Mouse (Mus musculus) R1 (cell line): Measurements from ENCODE around the gene Apbb1.

Experiments
- DNase-seq: peaks from one replicate; pipeline ENCODE4 v3.0.0-alpha.2; 2018; ENCODE audit warnings: low read depth, low spot score

The Apbb1 gene

GRCm38 (mm10) chr7:105581094-105581703 is at the start of gene Apbb1:
Gene Apbb1 (minus strand): TSS chr7:105581653.
- DNase-seq = peak; percentile 77

DNA sequence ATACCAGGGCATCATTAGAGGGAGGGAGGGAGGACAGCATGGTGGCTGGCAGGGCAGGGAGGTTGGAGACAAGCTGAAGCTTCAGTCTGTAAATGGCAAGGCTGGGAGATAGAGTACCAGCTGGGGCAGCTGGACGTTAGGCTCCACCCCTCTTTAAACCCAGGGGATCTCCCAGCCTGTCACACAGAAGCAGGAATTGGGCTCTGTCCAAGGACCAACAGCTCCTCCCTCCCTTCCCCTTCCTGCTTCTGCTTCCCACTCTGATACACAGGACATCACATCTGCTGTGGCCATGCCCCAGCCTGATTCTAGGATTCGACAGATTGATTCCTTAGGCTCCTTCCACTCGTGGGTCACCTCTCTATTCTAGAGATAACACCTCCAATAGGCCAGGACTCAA is 47.2 kb upstream of the Apbb1 start:
- DNase-seq = no peak

DNA sequence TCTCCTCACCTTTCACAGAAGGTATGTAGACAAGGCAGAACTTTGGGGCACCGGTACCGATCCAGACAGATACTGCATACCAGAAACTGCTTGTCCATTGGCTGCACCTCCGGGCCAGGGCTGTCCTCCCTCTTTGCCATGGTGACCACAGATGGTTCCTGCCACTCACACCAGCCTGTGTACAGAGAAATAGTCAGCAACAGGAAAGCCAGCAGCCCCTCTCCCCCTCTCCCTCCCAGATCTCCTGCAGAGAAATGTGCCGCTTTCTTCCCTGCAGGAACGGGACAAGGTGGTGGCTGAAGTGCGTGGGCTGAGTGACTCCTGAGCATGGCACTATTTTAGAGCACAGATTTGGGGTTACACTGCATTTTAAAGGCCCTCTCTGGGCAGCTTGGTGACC is 43.9 kb upstream of the Apbb1 start:
- no peak for DNase-seq

- DNase-seq = peak; percentile 61
Measured at GRCm38 (mm10) chr7:105621646-105622292, 40.3 kb upstream of the Apbb1 start.

- no peak for DNase-seq
Measured at GRCm38 (mm10) chr7:105621053-105621452, 39.6 kb upstream of the Apbb1 start.

DNA sequence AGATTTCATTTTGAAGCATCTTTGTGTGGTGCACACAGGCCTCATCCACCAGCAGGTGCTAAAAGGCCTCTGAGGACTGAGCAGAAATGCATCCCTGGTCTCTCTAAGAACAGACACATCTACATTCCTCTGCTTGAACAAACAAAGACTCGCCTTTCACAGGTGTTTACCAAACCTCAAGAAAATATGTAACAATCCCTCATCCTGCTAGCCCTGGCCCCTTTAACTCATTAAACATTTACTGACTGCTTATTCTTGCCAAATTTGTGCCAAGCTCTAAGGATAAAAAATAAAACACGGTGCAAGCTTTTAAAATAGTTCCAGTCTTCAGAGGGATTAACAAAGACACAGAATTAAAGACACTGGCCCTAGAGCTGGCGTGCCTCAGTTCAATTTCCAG is 38.2 kb upstream of the Apbb1 start:
- no peak for DNase-seq

DNA sequence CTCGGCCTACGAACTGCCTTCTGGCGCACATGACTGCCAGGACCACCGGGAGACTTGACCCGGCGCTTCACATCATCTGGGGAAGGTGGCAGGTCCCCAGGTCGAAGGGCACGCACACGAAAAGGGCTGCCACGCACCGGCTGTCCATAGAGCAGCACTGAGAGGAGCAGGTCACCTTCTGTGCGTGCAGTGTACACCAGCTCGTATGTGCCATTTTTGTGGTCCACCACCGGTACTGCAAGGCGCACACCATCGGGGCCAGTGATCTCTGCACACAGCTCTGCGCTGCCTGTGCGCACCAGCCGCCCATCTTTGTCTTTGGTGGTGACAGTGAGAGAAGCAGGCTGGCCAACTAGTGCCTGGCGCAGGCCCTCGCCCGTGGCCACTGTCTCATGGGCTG is 36.4 kb upstream of the Apbb1 start:
- peak; percentile 26 for DNase-seq

DNA sequence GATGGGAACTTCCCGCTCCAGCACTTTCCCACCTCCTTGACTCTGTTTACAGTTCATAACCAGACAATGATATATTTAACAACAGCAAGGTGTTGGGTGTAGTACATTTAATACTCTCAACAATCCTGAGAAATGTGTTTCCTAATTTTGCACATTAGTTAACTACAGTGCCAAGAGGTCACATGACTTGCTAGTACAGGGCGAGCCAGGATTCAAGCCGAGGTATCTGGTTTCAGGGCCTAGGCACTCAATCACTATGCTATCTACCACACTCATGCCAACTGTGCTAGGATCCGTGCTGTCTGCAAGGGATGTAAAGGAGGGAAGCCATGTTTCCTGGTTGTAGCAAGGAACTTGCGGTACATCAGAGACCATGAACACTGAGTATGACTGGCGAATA is 35.1 kb upstream of the Apbb1 start:
- no peak for DNase-seq

GRCm38 (mm10) chr7:105615720-105616119 is 34.3 kb upstream of the Apbb1 start:
- DNase-seq = no peak

GRCm38 (mm10) chr7:105614400-105614799 is 32.9 kb upstream of the Apbb1 start:
- no peak for DNase-seq

DNA sequence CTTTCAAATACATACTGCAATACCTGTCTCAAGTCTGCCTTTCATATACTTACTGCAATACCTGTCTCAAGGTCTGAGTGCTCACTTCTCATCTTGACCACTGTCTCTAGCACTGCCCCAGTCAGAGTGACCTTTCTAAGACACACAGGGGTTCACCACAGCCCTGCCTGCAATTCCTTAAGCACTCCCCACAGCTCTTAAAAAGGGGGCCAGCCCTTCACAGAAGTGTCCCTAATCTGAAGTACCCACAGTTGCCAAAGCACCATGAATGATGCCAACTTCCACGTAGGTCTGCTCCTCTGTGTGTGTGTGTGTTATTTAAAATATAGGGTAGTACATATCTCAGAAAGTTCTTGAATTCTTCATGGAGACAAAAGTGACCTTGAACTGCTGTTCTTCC is 30.3 kb upstream of the Apbb1 start:
- no peak for DNase-seq

GRCm38 (mm10) chr7:105608467-105608866 is 27.0 kb upstream of the Apbb1 start:
- no peak for DNase-seq

DNA sequence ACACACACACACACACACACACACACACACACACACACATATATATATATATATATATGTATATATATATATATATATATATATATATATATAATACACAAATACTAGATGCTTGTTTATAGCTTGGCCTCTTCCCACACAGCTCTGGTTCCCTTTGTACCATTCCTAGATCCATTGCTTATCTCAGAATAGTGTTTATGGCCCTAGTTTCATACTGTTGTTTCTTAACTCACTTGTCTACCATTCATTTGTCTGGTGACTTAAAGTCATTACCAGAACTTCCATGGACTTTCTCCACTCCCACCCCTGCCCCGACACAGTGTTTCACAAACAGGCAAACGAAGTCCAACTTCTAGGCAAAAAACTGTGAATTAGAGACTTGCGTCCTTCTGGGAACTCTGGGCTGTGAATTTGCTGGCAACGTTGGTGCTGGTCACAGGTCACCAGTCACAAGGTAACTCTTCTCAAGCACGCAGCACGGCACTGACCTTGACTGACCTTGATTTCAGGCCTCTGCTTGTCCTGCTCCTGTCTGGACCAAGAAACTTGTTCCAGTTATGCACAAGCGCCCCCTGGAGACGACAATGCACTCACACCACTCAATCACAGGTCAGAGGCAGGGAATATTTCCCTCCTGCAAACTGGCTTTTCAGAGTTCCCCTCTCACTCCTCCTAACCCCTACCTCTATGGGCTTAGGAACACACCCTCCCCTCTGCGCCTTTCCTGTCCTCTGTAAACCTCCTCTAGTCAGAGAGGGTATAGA is 21.6 kb upstream of the Apbb1 start:
- DNase-seq = peak; percentile 77

DNA sequence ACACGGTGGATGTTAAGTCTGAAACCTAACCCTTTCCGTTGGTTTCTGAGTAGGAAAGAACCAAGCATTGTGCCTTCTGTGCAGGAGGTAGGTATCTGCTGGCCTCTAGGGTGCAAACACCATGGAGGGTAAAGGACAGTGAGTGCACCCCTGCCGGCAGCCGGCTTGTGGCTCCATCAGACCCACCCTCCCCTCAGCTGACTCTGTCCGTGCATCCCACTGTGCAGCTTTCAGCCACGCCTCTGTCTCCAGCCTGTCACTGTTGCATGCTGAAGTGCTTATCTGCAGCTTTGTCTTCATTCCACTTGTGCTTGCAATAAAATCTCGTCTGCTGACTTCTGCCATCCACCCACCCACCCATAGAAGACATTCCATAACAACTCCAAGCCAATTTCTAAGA is 8.6 kb upstream of the Apbb1 start:
- DNase-seq = peak; percentile 29

DNA sequence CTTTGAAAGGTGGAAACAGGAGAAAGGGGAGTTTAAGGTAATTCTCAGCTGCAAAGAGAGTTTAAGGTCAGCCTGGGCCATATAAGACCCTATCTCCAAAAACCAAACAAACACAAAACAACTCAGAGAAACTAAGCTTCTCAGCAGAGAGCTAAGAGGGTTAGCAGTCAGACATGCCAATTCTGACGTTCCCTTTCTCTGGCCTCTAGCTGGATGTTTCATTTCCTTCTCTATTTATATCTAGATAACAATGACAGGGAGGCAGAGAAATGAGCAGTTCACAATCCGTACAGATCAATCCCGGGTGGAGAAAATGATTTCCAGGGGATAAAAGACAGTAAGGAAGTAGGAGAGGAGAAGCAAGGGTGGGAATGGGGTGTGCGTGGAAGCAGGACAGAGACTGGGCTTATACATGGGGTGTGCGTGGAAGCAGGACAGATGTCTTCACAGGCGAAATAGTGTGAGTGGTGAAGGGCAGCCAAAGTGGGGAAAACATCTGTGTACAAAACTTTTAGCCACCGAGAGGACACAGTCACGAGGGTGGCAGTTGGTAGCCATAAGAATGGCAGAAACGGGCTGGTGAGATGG is 7.0 kb upstream of the Apbb1 start:
- DNase-seq = no peak

DNA sequence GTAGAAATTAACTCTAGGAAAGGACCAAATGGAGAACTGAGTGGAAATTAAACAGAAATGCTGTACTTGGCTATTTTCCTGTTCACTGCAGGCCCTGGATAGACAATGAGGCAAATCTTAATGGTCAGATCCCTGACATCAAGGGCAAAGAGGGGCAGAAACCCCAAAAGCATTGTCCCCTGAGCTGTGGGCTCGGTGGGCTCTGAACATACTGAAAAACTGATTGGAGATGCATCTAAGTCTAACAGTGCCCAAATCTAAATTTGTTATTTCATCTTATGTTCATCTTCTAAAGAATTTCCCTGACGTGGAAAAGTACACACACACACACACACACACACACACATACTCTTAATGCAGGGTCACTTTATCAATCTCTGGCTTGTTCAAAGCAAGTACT is 506 bp upstream of the Apbb1 start:
- no peak for DNase-seq

DNA sequence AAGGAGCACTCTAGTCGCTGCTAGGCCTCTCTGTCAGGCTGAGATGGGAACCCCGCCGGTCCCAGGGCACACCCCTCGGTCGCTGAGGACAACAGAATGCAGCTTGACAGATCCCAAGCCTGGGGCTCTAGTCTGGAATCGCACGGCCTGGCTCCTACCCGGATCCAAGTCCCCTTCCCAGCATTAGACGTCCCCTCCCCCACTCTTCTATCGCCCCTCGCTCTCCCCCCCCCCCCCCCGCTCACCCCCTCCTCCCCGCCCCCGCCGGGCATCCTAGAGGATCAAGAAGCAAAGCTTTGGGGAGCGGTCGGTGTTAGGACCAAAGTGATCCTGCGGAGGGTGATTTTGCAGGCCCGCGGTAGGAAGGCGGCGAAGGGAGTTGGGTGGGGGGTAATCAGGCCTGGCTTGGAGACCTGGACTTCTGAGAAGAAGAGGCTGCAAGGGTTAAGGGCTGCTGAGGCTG is 795 bp downstream of the Apbb1 start:
- DNase-seq = peak; percentile 54

- DNase-seq = no peak
Measured at GRCm38 (mm10) chr7:105578481-105578880, 3.0 kb downstream of the Apbb1 start.

- no peak for DNase-seq
Measured at GRCm38 (mm10) chr7:105577377-105577871, 4.0 kb downstream of the Apbb1 start.

DNA sequence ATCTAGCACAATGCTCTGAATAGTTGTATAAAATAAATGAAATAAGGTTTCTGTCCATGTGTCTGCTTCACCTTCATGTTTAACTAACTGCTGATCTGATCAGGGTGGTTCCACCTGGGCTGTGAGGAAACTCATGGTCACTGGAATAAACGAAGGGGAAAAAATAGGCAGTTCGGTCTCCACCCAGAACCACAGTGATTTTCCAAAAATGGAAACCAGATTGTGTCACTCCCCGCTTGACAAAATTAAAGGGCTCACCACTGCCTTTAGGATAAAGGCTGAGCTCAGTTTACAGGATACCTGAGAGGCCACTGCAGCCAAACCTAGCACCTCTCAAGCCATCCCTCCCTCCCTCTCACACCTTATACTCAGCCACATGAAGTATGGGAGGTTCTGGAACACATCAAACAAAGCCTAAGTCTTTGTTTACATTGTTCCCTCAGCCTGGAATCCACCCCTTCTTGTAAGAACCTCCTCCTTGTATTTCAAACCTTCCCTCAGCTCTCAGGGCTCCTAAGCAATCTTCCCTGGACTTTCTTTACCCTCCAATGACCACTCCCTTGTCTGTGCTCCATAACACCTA is 5.2 kb downstream of the Apbb1 start:
- no peak for DNase-seq

DNA sequence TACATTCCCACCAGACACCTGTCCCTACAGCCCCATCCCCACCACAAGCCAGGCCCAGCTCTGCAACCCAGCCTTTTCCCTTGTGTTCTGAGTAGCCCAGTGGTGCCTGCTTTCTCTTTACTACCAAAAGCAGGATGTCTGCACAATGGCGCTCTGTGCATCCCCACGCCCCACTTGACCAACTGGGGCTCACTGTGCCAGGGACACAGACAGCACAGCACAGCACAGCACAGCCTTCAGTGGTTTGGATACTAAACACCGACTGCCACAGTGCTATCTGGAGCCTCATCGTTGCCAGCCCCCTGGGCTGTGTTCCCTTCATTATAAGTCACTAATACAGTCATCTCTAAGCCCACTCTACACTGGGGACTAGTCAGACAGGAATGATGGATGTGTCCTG is 6.9 kb downstream of the Apbb1 start:
- DNase-seq = no peak

DNA sequence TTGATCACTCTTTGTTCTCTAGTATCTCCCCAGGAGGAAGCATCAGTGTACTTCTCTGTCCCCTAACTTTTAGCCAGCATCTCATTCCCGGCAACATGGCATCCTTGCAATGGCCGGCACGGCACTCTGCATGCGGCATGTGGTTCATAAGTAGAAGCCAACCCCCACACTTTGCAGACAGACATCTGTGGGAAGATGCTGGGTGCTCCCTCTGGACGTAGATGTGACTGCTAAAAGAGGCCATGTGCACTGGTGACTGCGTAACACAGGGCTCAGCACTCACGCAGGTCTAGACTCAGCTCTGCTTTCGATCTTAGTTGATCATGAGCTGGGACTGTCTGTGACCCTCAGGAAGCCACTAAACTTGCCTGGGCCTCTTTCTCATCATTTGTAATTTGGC is 8.5 kb downstream of the Apbb1 start:
- DNase-seq = no peak
